Mouse (Mus musculus) lung, adult 2 months (tissue): Measurements from ENCODE around the gene Timm22.

Experiments
- CTCF ChIP-seq: fragments of 200-500 bp; IDR thresholded peaks from 2 replicates; pipeline ENCODE4 v1.5.1; 2011; ENCODE audit warnings: mild to moderate bottlenecking, low read length, control low read depth; ENCODE audit not compliant: insufficient read depth
- POLR2A ChIP-seq: fragments of 200-500 bp; IDR thresholded peaks from 2 replicates; pipeline ENCODE4 v1.6.1; 2011; ENCODE audit warnings: low read depth, mild to moderate bottlenecking, control low read depth, low read length, borderline replicate concordance; ENCODE audit errors: extremely low read depth

- TF ChIP-seq CTCF: no peak
- TF ChIP-seq POLR2A: no peak
These were observed 22.8 kb downstream of the Timm22 start for GRCm38 (mm10) chr11:76429556-76429955.
